Mouse (Mus musculus) hematopoietic stem cell, adult 5-6 weeks (primary cell): ENCODE results near the gene Grb10. TPM values are rescaled to one million over a fixed set of nuclear protein-coding genes. Genes with fewer than 3 reads are reported as not detected.
A peak's percentile ranks its signal among the peaks of the same experiment; 100 is the strongest.

Experiments used
- ATAC-seq, 2 experiments: fragments of 125-278 bp in 1 of 2; replicated peaks in 1 of 2; 2 replicates each; pipeline ENCODE4 v1.8.0; 2016 to 2017; ENCODE audit warnings: inconsistent platforms in 2 of 2, mild to moderate bottlenecking in 2 of 2, moderate number of reproducible peaks in 2 of 2, low read depth in 1 of 2, moderate TSS enrichment in 1 of 2; ENCODE audit not compliant: low FRiP score in 2 of 2, poor library complexity in 2 of 2, severe bottlenecking in 2 of 2, insufficient read depth in 1 of 2, low TSS enrichment in 1 of 2
- total RNA-seq: library from RNA; stranded (forward); fragments of 172-1452, 232-1000 nt; gene quantifications from 2 replicates; pipeline ENCODE4 v1.2.3, GENCODE M21; 2017

Gene Grb10
- total RNA-seq, 1 experiment from 2014 or later = 23.0 TPM

DNA sequence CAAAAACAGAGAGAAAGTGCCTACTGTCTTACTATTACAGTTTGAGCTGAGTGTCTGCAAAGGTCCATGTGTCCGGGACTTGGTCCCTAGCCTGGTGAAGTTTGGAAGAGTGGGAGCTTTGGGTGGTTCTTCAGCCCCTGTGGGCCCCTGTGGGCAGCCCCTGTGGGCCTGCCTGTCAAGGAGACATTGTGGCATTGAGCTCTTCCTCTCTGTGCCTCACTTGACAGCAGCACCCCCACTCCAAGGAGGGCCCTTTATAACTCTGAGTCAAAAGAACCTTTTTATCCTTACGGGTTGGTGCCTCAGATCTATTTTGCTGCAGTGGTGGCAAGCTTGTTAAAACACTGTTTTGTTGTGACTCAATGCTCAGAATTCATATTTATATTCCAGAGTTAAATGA, 78.3 kb downstream of the Grb10 start:
- ATAC-seq = peak; percentile 36 to 64; a peak in 3 of 4 replicates

DNA sequence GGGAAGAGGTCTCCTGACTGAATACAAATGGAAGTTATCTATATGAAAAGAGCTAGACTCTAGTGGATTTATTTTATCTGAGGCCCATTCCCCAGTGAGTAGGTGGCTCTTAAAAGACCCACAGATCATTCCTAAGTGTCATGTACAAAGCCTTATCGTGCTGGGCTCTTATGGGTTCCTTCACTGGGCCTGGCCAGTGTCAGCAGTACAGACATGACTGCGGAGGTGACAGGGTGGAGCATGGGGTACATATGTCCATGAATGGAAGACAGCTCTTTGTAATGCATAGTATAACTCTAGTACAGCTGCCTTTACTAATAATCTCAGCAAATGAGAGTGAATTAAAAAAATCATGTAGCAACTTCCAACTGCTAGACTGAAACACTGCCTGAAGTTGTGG, 80.0 kb downstream of the Grb10 start:
- no peak for ATAC-seq

DNA sequence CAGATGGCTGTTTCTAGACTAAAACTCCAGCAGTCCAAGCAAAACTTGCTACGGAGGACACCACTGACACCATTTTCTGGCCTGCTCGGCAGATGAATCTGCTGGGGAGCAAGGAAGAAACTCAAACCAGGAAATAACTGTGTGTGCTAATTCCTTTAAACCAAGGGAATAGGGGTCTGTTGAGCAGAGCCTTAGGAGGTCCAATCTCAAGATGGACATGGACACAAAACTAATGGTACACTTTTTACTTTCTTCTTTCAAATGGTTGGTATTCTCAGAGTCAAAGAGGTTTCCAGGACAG, 80.5 kb downstream of the Grb10 start:
- no peak for ATAC-seq

DNA sequence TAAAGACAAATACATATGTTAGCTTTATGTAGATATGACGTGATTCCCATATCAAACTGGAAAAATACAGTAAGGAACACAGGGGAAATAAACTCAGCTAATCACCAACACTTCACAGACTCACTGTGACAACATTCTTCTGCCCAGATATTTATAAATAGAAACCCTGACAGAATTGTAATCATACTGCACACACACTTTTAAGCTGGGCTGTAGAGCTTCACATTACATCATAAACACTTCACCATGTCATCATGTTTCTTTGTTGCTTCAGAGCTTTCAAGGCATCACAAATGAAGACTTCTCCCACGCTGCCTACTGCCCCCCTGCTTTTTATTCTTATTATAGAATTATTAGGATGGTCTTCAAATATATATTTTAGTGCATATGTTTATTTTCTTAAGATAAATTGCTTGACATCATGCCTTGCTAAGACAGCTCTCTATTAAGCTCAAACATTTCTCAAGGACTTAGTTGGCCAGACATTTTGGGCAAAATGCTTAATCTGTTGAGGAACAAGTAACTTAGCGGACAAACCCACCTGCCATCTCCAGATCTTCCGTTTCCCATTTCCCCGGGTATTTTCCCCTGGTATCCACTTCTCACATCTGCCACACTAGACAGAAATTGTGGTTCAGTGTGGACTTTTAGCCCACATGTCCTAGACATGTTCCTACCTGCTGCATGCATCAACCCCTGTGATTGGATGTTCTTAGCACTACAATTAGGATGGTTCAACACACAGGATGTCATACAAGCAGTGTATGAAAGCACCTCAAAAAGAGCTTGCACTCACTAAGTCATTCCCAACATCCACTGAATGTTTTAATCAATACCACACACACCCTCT, 81.0 kb downstream of the Grb10 start:
- no peak for ATAC-seq

DNA sequence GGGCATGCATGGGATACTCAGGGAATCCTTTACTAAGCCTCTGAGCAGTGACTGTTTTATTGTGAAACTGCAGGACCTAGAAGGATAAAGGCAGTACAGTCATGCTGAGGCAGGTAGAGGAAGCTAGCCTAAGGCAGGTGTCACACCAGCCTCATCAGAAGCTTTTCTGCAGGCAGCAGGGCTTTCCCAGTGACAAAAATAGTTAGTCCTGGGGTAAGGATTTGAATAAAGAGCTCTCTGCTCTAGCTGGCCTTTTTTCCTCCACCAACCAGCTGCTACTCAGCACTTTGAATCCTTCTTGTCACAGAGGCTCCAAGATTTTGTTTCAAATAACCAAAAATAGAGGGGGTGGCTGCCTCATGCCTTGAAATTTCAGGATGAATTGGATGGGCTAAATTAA, 82.7 kb downstream of the Grb10 start:
- no peak for ATAC-seq

DNA sequence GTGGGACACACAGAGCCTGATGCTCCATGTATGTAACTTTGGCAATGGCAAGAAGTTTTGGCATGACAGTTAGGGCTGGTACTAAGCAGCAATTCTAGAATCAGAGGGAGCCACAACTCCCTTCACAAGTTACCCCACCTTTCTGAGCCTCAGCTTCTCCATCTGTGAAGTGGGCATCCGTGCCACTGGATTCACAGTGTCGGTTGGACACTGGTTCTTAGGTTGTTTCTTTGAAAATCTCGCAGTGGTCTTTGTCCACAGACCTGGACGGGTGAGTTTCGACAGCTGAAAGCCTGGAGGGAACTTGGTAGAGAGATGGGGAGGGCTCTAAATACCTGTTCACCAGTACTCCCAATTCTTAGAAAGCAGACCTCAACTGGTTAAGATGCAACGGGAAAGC, 83.9 kb downstream of the Grb10 start:
- no peak for ATAC-seq

DNA sequence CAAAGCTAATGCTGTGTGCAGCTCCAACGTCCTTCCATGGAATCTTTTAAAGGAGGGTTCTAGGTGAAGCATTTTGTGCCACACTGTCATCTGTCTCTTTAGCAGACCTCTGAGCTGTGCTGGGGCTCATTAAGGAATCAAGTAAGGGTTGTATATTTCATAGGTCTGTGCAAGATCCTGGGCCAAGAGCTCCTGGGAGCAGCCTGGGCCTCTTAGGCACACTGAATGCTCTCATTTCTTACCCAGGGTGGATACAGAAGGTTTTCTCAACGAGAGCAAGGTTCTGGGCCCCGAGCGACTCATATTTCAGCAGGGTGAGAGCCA, 84.4 kb downstream of the Grb10 start:
- no peak for ATAC-seq

DNA sequence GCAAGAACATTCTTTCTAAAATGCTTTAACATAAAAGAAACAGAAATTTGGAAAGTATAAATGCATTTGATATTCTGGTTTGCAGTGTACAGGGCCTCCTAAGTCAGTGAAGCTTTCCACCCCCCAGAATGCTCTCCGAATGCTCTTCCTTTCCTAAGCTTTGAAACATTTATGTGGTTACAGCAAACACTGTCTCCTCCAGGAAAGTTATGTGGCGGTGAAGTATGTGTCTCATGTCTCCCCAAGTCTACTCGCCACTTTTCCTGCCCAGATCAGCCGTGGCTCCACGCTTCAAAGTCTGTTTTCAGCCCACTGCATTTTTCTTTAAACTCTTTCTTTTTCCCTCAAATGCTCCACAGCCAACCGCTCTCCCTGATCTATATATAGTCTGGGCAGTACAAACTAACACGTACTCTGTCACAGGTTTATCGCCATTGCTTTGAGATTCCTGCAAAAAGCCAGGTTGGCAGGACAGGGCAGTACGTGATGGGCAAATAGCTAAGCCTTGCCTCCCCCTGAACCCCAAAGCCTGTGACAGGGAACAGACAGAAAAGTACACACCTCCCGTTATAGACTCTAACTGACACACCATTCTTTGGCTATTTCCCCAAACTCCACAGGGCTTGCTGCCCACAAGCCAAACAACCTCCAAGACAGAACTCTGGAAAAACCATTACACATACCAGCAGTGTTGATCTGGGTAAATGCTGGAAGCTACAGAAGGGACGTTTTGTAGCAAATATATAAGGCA, 84.9 kb downstream of the Grb10 start:
- ATAC-seq = no peak

DNA sequence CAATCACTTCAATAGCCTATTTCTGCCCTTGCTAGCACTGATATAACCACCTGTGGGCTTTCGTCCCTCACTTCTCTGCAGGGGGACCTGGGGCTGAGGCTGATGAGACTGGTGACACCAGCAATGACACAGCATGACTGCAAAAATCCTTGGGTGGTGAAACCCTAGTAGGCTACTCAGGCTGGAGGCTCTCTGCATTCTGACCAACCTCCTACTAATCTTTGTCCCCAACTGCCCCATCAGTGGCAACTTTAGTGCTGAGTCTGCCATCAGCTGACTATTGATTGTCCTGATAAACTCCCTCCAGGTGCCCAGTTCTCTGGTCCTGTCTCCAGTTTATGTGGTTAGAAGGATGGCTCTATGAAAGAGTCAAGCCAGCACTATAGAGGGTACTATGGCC, 85.9 kb downstream of the Grb10 start:
- no peak for ATAC-seq

DNA sequence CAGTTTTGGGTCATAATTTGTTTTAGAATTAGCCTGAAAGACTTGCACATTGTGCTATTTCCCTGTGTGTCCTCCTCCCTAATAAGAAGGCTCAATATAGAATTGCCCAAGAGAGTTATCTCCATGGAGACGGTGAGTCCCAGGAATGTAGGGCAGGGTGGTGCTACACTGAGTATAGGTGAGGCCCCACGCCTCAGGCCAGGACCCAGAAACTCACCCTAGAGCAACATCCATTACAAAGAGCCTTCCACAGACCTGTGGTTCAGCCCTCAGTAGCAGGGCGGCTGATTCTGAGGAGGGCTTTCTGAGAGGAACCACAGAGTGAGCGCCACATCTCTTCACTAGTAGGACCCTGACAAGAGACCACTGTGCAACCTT, 89.5 kb downstream of the Grb10 start:
- ATAC-seq = 0 out of 4 replicates have a peak, but pooled peaks have one; percentile 28 to 31

DNA sequence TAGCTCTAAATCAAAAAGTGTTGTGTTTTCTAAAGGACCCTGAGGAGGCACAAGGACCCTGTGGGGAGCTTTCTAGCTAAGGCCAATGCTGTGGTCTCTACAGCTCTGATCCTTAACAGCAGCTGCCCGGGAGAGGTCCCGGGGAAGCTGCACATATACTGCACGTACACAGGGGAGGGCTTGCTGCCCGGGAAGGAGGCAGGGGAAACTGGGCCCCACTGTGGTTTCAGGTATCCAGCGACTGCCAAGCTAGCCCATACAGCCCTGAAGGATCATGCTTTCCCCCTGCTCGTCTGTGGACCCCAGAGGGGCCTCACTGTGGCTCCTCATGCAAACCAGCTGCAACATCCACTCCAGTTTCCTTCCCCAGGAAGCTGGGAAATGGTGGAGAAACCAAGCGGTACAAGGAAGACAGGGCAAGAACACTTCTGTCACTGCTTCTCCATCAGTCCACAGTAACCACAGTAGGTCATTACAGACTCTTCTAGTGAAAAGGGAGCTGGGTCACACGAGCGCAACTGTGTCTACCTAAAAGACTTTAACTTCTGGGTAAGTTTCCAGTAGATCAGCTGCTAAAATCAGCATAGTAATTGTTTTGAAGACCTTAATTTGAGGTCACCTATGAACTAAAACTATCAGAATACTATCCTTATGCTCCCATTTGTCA, 90.0 kb downstream of the Grb10 start:
- peak; percentile 72 to 84 for ATAC-seq

DNA sequence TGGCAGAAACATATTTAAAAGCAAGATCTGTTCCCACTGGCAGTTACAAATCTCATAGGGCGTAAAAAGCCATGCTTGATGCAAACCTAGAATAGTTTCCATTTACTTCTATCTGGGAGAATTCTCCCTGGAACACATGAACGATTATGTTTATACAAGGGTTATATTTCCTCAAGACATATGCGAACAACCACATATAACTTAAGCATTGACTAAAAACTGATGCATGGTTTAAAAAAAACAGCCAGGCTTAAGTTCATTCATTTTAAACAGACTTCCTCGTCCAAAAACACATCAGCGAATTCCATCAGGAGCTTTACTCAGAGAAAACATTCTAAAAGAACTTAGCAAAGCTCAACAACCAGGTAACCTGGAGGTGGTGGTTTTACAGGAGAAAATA, 90.6 kb downstream of the Grb10 start:
- no peak for ATAC-seq

DNA sequence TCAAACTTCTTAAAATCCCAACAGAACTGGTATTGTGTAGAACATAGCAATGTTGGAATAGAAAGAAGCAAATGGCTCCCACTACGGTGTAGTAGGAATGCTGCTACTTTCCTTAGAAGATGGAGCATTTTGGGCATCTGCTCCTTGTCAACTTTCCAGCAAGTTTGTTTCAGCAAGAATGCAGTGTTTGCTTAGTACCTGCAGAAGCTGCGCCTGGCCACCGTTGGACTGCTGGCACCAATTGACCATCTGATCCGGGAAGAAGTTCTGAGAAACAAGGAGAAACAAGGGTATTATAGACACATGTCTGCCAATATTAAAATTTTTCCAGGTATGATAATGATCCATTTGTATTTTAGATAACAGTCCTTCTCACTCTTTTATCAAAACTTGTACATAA, 92.7 kb downstream of the Grb10 start:
- ATAC-seq = no peak

DNA sequence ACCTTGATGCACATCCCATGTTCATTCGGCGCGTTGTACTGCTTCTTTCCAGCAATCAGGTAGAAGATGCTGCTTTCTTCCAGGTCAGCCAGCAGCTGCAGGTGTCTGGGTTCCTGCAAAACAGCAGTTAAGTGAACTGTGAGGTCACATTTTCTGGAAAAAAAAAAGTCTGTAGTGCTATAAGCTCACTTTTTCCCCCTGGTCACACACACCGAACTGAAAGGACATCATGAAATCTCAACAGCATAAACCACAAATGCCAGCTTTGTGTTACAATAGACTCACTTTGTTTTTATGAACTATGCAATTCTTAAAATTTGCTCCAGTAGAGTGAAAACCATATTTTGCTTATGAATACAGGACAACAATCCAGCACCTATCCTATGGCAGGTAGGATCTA, 93.7 kb downstream of the Grb10 start:
- no peak for ATAC-seq

DNA sequence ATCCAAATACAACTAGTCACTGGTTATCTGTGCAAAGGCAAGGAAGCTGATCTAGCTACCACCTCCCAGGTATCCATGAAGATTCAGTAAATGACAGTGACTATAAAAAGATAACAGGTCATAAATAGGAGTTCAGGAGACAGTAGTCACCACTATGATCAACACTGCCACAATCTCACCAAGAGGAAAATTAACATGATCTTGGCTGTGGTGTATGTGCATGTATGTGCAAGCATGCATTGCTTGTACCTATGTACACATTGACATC, 94.5 kb downstream of the Grb10 start:
- no peak for ATAC-seq

DNA sequence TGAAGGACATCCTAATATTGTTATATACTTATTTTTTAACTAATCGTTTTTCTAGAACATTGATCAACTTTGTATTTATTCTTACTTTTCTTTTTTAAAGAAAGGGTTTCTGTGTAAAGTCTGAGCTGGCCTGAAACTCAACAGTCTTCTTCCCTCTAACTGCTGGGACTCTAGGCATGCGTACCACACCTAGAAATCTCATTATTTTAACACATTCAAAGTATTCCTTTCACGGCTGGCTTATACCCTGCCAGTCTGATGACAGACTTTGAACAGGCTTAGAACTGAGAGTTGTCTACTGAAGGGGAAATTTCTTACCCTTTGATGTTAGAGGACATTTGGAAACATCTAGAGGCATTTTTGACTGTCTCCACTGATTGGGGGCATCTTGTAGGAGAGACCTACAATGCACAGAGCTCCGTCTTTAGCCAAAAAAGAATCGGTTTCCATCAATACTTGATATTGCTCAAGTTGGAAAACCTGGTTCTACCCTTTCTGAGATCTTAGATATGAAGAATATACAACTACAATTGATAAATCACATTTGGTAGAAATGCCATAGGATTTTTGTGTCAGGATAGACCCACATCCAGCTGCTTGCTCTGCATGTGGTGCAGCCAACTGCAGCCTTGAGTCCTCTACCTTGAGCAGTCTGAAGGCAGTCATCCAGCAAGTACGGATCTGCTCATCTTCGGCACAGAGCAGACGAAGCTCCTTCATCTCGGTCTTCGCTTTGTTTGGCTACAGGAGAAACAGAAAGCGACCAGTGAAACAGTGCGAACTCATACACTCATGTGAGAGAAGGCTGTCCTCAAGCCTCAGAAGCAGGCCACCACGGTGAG, 95.0 kb downstream of the Grb10 start:
- ATAC-seq = no peak

DNA sequence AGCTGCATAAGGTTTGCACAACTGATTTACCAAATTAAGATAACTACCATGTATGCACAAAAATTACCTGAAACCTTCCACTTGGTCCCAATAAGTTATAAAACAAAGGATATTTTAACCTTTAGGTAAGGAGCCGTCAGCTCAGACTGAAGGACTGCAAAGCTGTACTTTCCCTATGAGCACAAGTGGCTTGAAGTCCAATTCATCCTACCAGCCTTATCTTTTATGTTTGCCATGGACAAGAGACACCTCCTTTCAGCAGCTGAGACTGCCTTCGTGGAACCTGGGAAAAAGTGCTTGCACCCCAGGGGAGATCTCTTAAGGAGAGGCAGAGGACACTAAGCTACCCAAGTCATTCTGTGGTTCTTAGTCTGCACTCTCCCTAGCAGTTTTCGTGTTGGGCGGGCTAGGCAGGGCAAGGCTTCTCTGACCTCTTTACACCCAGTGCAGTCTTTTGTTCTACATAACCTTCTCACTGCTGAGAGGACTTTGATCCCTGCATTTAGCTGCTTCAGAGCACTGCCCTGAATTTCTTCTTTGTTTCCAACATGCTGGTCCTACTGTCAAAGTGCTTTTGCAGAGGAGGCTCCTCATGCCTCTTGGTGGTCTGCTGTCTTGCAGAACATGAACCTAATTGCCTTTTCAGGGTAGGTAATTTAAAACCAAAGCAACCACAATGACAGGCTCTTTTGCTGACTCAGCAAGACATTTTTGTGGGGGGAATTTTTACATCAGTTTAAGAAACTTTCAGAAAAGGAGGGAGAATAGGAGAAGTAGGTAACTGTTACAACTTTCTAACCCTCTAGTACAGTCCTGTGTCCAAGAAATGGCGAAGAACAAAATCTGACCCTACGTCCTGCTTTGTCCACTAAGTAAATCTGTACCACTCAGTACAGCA, 95.9 kb downstream of the Grb10 start:
- ATAC-seq = peak; percentile 27 to 45; a peak in 2 of 4 replicates
